Mouse (Mus musculus): ENCODE data around the gene Wdr44. TPM values are rescaled to one million over a fixed set of nuclear protein-coding genes. Genes with fewer than 3 reads are reported as not detected.
"Not testable (repeated sequence)": the region's sequence is repeated elsewhere in the genome, so short reads cannot be mapped to it uniquely, and the experiment has no call there.

The Wdr44 gene
- total RNA-seq, 1 experiment from 2014 or later, result 48.8 TPM

GRCm38 (mm10) chrX:23822885-23823284 lies 130.0 kb downstream of the Wdr44 start:
- ATAC-seq (ENCODE audit: extremely low read depth, insufficient number of reproducible peaks, low FRiP score, poor library complexity, severe bottlenecking), result not testable (repeated sequence)

- ATAC-seq (ENCODE audit: extremely low read depth, insufficient number of reproducible peaks, low FRiP score, poor library complexity, severe bottlenecking), result no peak
Measured at GRCm38 (mm10) chrX:23823398-23824023, 130.7 kb downstream of the Wdr44 start.

- ATAC-seq (ENCODE audit: extremely low read depth, insufficient number of reproducible peaks, low FRiP score, poor library complexity, severe bottlenecking), result not testable (repeated sequence)
Measured at GRCm38 (mm10) chrX:23833784-23834183, 140.9 kb downstream of the Wdr44 start.

GRCm38 (mm10) chrX:23840921-23841320 lies 148.1 kb downstream of the Wdr44 start:
- ATAC-seq (ENCODE audit: extremely low read depth, insufficient number of reproducible peaks, low FRiP score, poor library complexity, severe bottlenecking), result no peak

Other genes starting within 250 kb of the Wdr44 start
- gene Gm4907, start 189.5 kb downstream of the Wdr44 start, total RNA-seq (2017), result not detected in 2 replicates

All from neutrophil, adult 5-6 weeks (primary cell).